Mouse (Mus musculus): ENCODE measurements around the gene Slamf7.

- TF ChIP-seq POLR2A (IDR thresholded peaks at IDR 0.05; ENCODE audit: low read depth, low read length) (no peak), CTCF (IDR thresholded peaks at IDR 0.05; ENCODE audit: extremely low read depth, insufficient read length, insufficient replicate concordance, low read depth, low read length) (no peak)
Observed at GRCm38 (mm10) chr1:171606656-171607055, 46.2 kb downstream of the Slamf7 start.
